Mouse (Mus musculus) MN1 (cell line): ENCODE data around the gene Iqcj.

Source experiments
- DNase-seq: peaks from one replicate; pipeline ENCODE4 v3.0.0-alpha.2; 2016; ENCODE audit warnings: low spot score

Iqcj gene

GRCm38 (mm10) chr3:67954459-67955065 lies 62.5 kb downstream of the Iqcj start:
- no peak for DNase-seq

- no peak for DNase-seq
These were observed 67.7 kb downstream of the Iqcj start for GRCm38 (mm10) chr3:67959672-67960071.

GRCm38 (mm10) chr3:67960133-67960532 lies 68.1 kb downstream of the Iqcj start:
- DNase-seq = no peak

- no peak for DNase-seq
These were observed 68.7 kb downstream of the Iqcj start for GRCm38 (mm10) chr3:67960727-67961126.

- no peak for DNase-seq
These were observed 70.1 kb downstream of the Iqcj start for GRCm38 (mm10) chr3:67961934-67962639.

GRCm38 (mm10) chr3:67974340-67974998 lies 82.4 kb downstream of the Iqcj start:
- DNase-seq = no peak

- DNase-seq = no peak
These were observed 88.0 kb downstream of the Iqcj start for GRCm38 (mm10) chr3:67980006-67980405.

GRCm38 (mm10) chr3:67983329-67983728 lies 91.3 kb downstream of the Iqcj start:
- DNase-seq = no peak

- DNase-seq = no peak
These were observed 110.4 kb downstream of the Iqcj start for GRCm38 (mm10) chr3:68002415-68002814.

GRCm38 (mm10) chr3:68012342-68012741 lies 120.3 kb downstream of the Iqcj start:
- no peak for DNase-seq

GRCm38 (mm10) chr3:68015786-68016185 lies 123.8 kb downstream of the Iqcj start:
- no peak for DNase-seq

GRCm38 (mm10) chr3:68019401-68019800 lies 127.4 kb downstream of the Iqcj start:
- no peak for DNase-seq

- DNase-seq = no peak
These were observed 144.1 kb downstream of the Iqcj start for GRCm38 (mm10) chr3:68036097-68036496.

- no peak for DNase-seq
These were observed 150.9 kb downstream of the Iqcj start for GRCm38 (mm10) chr3:68042951-68043350.

- peak; percentile 49 for DNase-seq
These were observed 153.7 kb downstream of the Iqcj start for GRCm38 (mm10) chr3:68045475-68046416.

- no peak for DNase-seq
These were observed 161.5 kb downstream of the Iqcj start for GRCm38 (mm10) chr3:68053538-68053937.

GRCm38 (mm10) chr3:68055071-68055470 lies 163.1 kb downstream of the Iqcj start:
- no peak for DNase-seq

- DNase-seq = peak; percentile 51
These were observed 164.6 kb downstream of the Iqcj start for GRCm38 (mm10) chr3:68056373-68057275.

GRCm38 (mm10) chr3:68059162-68059800 lies 167.3 kb downstream of the Iqcj start:
- no peak for DNase-seq

- DNase-seq = no peak
These were observed 172.7 kb downstream of the Iqcj start, which contains the start of gene Schip1 for GRCm38 (mm10) chr3:68064731-68065130. TSS of gene Schip1 (plus strand) at chr3:68064802.
